Mouse (Mus musculus) cortical plate, adult 2 months (tissue): ENCODE measurements around the gene Cdca5. TPM values are rescaled to one million over a fixed set of nuclear protein-coding genes. Genes with fewer than 3 reads are reported as not detected.

Source experiments
- H3K27ac ChIP-seq: fragments of 200-500 bp; 2 replicates; pipeline ENCODE4 v1.5.1; 2012; ENCODE audit warnings: low read length, control low read depth, inconsistent platforms; ENCODE audit not compliant: insufficient read depth
- H3K4me1 ChIP-seq: fragments of 200-500 bp; 2 replicates; pipeline ENCODE4 v1.6.1; 2011; ENCODE audit warnings: low read length; ENCODE audit not compliant: control insufficient read depth, insufficient read depth
- H3K4me3 ChIP-seq: fragments of 200-500 bp; 2 replicates; pipeline ENCODE4 v1.5.1; 2011; ENCODE audit warnings: mild to moderate bottlenecking, low read length, control low read depth; ENCODE audit not compliant: insufficient read depth
- CTCF ChIP-seq: fragments of 200-500 bp; IDR thresholded peaks from 2 replicates; pipeline ENCODE4 v1.5.1; 2011; ENCODE audit warnings: mild to moderate bottlenecking, control low read depth, low read length; ENCODE audit not compliant: insufficient read depth; ENCODE audit errors: extremely low read depth
- POLR2A ChIP-seq: fragments of 200-500 bp; IDR thresholded peaks from 2 replicates; pipeline ENCODE4 v1.6.1; 2011; ENCODE audit warnings: mild to moderate bottlenecking, low read length, control low read depth; ENCODE audit not compliant: insufficient read depth; ENCODE audit errors: extremely low read depth
- polyA plus RNA-seq: library from polyadenylated mRNA; depleted of rRNA; stranded (reverse); fragments of >200 nt; gene quantifications from 2 replicates; pipeline ENCODE4 v1.2.3, GENCODE M21; 2012

Cdca5 gene
- polyA plus RNA-seq, 1 experiment: 0.44 TPM

DNA sequence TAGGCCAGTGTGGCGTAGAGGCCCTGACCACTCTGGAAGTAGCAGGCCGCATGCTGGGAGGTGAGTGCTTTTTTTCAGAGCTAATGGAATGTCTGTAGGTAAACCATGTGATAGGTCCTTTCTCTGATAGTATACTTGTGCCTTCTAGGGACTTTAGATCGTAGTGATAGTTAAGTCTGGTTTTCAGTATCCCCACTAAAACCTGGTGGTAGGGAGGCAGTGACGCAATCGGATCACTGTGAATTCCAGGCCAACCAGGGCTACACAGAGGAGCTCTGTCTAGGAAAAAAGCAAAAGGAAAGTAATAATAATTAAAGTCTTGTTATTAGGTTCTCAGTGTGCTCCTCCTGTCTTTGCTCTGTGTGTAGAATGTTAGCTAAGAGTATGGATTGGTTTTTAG lies 26.3 kb upstream of the Cdca5 start:
- Histone ChIP-seq H3K4me3 (peak overlapping the region; percentile 57), H3K4me1 (peaks cover 7% of the 10 kb centered on the region; the same call in 1 of the 2 replicates), H3K27ac (no peak overlapping the region)
- TF ChIP-seq POLR2A (no peak), CTCF (no peak)

DNA sequence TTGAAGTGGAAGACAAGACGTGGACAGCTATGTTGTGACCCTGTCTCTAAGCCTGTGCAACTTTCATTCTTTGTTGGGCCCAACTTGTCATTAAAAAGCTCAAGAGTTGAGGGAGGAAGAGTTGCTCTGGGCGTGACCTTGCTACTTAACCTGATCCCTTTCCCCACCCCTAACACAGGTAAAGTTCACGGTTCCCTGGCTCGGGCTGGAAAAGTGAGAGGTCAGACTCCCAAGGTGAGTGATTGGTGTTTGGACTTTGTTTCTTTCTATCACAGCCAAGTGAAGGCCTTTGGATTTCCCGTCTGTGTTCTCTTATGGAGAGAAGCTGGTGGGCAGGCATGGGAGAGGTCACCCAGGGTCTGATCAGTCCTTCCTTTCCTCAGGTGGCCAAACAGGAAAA lies 25.8 kb upstream of the Cdca5 start:
- Histone ChIP-seq H3K4me1 (peaks cover 7% of the 10 kb centered on the region; the same call in 1 of the 2 replicates), H3K4me3 (peak overlapping the region; percentile 57; the same call in 1 of the 2 replicates), H3K27ac (no peak overlapping the region)
- TF ChIP-seq POLR2A (no peak), CTCF (no peak)

DNA sequence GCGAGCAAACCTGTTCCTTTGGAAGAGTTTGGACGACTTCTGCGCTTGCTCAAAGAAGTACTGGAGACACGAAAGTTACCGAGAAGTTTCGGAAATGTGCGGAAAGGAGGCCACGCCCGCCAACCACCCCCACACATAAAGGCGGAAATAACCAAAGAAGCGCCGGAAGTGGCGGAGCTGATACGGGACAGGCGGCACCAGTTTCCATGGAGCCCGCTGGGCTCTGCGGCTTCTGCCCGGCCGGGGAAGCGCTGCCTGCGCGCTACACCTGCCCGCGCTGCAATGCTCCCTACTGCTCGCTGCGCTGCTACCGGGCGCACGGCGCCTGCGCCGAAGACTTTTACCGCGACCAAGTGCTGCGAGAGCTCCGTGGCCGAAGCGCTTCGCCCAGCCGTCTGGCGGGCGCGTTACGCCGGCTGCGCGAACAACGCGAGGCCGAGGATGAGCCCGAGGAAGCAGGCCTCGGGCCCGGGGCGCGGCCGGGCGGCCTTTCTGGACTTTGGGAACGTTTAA lies 23.7 kb upstream of the Cdca5 start, which contains the start of gene Znhit2:
Znhit2 (plus strand) TSS at position 172 of the 513 bp plus-strand sequence.
- peaks cover 7% of the 10 kb centered on the region; the same call in 1 of the 2 replicates for H3K4me1 ChIP-seq
- peak within 1 kb of the TSS; percentile 67 for H3K4me3 ChIP-seq
- TF ChIP-seq POLR2A (peak; percentile 63; the same call in 1 of the 2 replicates), CTCF (no peak)
- peak within 1 kb of the TSS; percentile 61 for H3K27ac ChIP-seq

DNA sequence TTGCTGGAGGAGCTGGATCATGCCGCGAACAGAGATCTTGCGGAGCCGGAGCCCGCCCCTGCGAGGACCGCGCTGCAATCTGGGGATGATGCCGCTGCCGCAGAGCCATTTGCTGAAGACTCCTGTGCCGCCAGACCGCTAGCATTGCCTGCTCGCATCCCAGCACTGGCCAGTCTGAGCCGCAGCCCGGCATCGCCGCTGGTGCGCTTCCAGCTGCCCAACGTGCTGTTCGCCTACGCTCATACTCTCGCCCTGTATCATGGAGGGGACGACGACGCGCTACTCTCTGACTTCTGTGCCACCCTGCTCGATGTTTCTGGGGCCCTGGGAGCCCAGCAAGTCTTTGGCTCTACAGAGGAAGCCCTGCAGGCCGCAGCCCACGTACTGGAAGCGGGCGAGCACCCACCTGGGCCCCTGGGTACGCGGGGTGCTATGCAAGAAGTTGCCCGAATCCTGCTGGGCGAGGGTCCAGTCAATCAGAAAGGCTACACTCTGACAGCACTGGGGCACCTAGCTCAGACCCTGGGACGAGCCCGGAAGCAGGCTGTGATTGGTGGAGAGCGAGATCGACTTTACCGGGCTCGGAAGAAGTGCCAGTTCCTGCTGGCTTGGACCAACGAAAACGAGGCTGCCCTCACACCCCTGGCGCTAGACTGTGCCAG lies 23.0 kb upstream of the Cdca5 start:
- peak; percentile 35; the same call in 1 of the 2 replicates for TF ChIP-seq POLR2A
- TF ChIP-seq CTCF: no peak
- peak overlapping the region; percentile 67 for H3K4me3 ChIP-seq
- H3K27ac ChIP-seq: peak overlapping the region; percentile 61
- H3K4me1 ChIP-seq: peaks cover 7% of the 10 kb centered on the region

DNA sequence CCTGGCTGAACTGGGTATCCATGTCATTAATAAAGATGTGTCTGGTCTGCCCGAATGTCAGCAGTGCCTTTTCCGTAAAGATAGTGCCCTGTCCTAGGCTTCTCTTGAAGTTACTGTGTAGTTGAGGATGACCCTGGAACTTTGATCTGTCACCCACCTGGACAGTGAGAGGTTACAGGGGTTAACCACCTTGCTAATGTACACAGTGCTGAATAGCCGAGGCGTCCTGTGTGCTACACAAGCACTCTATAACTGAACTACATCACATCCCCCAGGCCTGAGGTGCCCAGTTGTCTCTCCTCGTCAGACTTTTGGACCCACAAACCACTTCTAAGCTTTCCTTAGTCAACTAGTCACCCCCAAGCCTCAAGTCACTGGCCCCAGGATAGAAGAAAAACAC lies 22.4 kb upstream of the Cdca5 start:
- Histone ChIP-seq H3K4me1 (peaks cover 7% of the 10 kb centered on the region), H3K27ac (no peak overlapping the region), H3K4me3 (peak overlapping the region; percentile 67)
- TF ChIP-seq CTCF (no peak), POLR2A (0 out of 2 replicates have a peak, but pooled peaks have one; percentile 3)

GRCm38 (mm10) chr19:6063081-6063480 lies 21.7 kb upstream of the Cdca5 start:
- Histone ChIP-seq H3K4me3 (no peak overlapping the region; the same call in 1 of the 2 replicates), H3K27ac (no peak overlapping the region), H3K4me1 (peaks cover 7% of the 10 kb centered on the region)
- TF ChIP-seq CTCF (no peak), POLR2A (no peak)

GRCm38 (mm10) chr19:6066571-6066970 lies 18.2 kb upstream of the Cdca5 start:
- peak overlapping the region; percentile 40 for H3K4me3 ChIP-seq
- TF ChIP-seq CTCF (no peak), POLR2A (no peak)
- 0 out of 2 replicates have a peak overlapping the region, but pooled peaks have one; percentile 9 for H3K27ac ChIP-seq
- peaks cover 6% of the 10 kb centered on the region for H3K4me1 ChIP-seq

- Histone ChIP-seq H3K4me3 (peak overlapping the region; percentile 40), H3K4me1 (peaks cover 6% of the 10 kb centered on the region), H3K27ac (peak overlapping the region; percentile 50; the same call in 1 of the 2 replicates)
- TF ChIP-seq CTCF: peak; percentile 77
- 0 out of 2 replicates have a peak, but pooled peaks have one; percentile 13 for TF ChIP-seq POLR2A
Observed at GRCm38 (mm10) chr19:6067011-6067723, 17.6 kb upstream of the Cdca5 start.

- Histone ChIP-seq H3K4me3 (peak within 1 kb of the TSS; percentile 40), H3K27ac (peak within 1 kb of the TSS; percentile 50; the same call in 1 of the 2 replicates), H3K4me1 (peaks cover 1% of the 10 kb centered on the region)
- TF ChIP-seq POLR2A (peak; percentile 50; the same call in 1 of the 2 replicates), CTCF (no peak)
Observed at GRCm38 (mm10) chr19:6067724-6068415, 16.9 kb upstream of the Cdca5 start, which contains the start of gene Tm7sf2. Gene Tm7sf2 (minus strand): TSS chr19:6068373.
